Mouse (Mus musculus) gonadal fat pad, adult 2 months (tissue): ENCODE data around the gene Fbxw22. TPM values are rescaled to one million over a fixed set of nuclear protein-coding genes. Genes with fewer than 3 reads are reported as not detected.
"Not testable (repeated sequence)": the region's sequence is repeated elsewhere in the genome, so short reads cannot be mapped to it uniquely, and the experiment has no call there.

Experiments
- DNase-seq: peaks from one replicate; pipeline ENCODE4 v3.0.0-alpha.2; 2012; ENCODE audit warnings: low read depth
- polyA plus RNA-seq: library from polyadenylated mRNA; depleted of rRNA; stranded (reverse); fragments of >200 nt; gene quantifications from 2 replicates; pipeline ENCODE4 v1.2.3, GENCODE M21; 2012; rRNA removed

Fbxw22 gene
- polyA plus RNA-seq, result not detected in 2 replicates

DNA sequence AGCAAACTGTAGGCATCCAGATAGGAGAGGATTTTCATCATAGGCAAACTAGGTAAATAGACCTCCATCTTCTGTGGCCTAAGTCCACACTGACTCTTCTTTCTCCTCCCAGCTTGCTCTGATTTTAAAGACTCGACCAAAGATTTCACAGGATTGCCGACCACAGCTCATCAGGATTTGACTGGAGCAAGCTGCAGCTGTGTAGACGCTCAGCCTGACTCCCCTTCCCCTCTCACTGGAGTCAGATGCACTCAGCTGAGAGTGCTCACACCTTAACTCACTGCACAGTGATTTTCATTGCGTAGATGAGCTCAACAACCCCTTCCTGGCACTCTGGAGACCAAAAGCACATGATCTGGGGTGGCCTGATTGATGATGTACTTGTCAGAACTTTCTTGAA is at the start of gene Fbxw22:
TSS of gene Fbxw22 (minus strand) at position 101 of the 400 bp plus-strand sequence.
- not testable (repeated sequence) for DNase-seq

DNA sequence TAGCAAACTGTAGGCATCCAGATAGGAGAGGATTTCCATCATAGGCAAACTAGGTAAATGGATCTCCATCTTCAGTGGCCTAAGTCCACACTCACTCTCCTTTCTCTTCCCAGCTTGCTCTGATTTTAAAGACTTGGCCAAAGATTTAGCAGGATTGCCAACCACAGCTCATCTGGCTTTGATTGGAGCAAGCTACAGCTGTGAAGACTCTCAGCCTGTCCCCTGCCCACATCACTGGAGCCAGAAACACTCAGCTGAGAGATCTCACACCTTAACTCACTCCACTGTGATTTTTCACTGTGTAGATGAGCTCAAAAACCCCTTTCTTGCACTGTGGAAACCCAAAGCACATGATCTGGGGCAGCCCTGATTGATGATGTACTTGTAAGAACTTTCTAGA is 44.9 kb upstream of the Fbxw22 start, which contains the start of gene Fbxw16:
TSS of gene Fbxw16 (minus strand) at position 101 of the 400 bp plus-strand sequence.
- DNase-seq, result no peak

DNA sequence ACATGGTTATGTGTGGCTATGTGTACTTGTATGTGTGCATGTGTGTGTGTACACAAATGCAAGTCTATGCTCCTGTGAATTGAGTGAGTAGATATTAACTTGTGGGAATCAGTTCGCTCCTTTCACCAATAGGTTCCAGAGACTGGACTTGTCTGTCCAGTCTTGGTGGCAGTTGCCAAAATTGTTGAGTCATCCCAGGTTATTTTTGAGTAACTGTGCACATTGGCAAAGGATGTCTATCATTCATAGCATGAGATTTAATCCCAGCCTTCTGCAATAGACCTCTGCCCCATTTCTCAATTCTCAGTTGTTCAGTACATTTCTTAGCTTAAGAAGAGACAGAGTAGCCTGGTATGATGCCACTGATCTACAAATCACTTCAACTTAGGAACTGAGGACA is 28.9 kb upstream of the Fbxw22 start:
- DNase-seq, result peak; percentile 69

DNA sequence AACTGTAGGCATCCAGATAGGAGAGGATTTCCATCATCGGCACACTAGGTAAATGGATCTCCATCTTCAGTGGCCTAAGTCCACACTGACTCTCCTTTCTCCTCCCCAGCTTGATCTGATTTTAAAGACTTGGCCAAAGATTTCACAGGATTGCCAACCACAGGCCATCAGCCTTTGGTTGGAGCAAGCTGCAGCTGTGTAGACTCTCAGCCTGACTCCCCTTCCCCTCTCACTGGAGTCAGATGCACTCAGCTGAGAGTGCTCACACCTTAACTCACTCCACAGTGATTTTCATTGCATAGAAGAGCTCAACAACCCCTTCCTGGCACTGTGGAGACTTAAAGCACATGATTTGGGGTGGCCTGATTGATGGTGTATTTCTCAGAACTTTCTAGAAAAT is 64.5 kb downstream of the Fbxw22 start, which contains the start of gene Fbxw28:
TSS of gene Fbxw28 (minus strand) at position 101 of the 400 bp plus-strand sequence.
- DNase-seq, result not testable (repeated sequence)

Other genes with a start within 250 kb of the Fbxw22 start
- not detected in 2 replicates for gene Fbxw21, start 242.3 kb downstream of the Fbxw22 start, polyA plus RNA-seq
- gene Fbxw13, start 208.3 kb downstream of the Fbxw22 start, polyA plus RNA-seq, result not detected in 2 replicates
- gene Fbxw20, start 169.5 kb downstream of the Fbxw22 start, polyA plus RNA-seq, result not detected in 2 replicates
- gene Fbxw14, start 116.6 kb downstream of the Fbxw22 start, polyA plus RNA-seq, result not detected in 2 replicates
- gene Fbxw28, start 64.6 kb downstream of the Fbxw22 start, polyA plus RNA-seq, result not detected in 2 replicates
- not detected in 2 replicates for gene Fbxw16, start 44.8 kb upstream of the Fbxw22 start, polyA plus RNA-seq
- gene Fbxw19, start 91.6 kb upstream of the Fbxw22 start, polyA plus RNA-seq, result not detected in 2 replicates
- gene Fbxw15, start 164.0 kb upstream of the Fbxw22 start, polyA plus RNA-seq, result 0.15 and 0.16 TPM in 2 replicates
- gene Fbxw24, start 221.8 kb upstream of the Fbxw22 start, polyA plus RNA-seq, result 0.27 and 0.33 TPM in 2 replicates